Mouse (Mus musculus) testis, postnatal 10 days (tissue): ENCODE results near the gene Clec2e.

Experiments
- DNase-seq: peaks from one replicate; pipeline ENCODE4 v3.0.0; 2021; ENCODE audit warnings: low spot score

The Clec2e gene

DNA sequence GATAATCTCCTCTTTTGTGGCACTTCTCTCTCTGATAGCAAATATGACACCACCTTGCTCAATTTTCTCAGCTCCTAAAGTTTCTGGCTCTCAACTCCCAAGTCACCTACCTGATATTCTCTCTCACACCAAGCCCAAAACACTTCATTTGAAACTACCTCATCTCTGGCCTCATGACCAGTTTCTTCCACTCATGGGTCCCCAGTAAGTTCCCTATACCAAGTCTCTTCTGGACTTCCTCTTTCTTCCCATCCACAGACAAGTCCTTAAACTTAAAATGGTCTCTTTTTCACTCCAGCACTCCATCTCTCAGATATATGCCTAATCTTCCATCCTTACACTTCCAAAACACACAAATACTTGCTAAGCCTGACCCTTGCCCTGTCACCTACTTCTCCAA lies 42.7 kb downstream of the Clec2e start:
- no peak for DNase-seq

DNA sequence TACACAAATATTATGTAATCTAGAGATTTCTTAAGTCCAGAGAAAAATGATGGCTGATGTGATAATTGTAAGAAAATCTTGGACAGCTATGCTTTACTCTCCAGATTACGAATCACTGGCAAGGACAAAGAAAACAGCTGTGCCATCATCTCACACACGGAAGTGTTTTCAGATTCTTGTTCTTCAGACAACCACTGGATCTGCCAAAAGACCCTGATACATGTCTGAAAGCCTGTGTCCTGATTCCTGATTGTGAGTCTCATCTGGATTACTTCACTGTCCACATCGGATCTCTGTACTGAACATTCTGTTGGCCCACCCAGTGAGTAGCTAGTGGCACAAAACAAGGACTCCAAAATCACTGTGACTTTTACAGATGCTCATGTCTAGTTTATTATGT lies 44.5 kb downstream of the Clec2e start:
- DNase-seq = no peak

DNA sequence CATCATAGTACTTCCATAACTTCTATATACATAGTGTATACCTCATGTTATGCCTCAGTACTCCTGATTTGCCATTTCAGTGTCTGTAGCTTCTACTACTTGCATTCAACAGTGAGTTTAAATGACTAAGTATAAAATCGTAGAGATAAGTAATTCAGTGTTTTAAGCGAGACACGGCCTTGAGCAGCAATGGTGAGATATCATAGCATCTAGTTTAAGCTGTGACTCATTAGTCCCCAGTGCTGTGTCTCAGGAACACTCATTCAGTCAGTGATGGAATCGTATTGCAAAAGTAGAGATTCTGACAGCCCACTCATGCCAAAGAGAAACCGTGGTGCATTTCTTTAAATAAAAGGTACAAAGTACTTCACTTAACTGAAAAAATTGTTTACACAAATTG lies 49.0 kb downstream of the Clec2e start:
- DNase-seq = no peak

DNA sequence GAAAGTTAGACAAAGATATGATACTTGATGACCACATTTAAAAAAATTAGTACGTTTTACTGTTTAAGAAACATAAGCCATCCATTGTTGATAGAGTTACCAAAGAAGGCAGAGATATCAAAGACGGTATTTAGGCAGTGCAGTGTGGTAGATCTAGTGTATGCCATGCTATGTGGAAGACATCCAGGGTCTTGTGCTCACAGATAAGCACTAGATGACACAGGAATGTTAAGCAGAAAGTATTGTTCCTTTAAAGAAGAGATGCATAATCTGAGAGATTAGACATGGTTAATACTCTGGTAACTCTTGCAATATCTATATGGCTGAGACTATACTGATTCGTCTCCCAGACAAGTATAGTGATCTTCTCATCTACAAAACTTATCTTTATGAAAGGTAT lies 49.6 kb downstream of the Clec2e start:
- DNase-seq = no peak

DNA sequence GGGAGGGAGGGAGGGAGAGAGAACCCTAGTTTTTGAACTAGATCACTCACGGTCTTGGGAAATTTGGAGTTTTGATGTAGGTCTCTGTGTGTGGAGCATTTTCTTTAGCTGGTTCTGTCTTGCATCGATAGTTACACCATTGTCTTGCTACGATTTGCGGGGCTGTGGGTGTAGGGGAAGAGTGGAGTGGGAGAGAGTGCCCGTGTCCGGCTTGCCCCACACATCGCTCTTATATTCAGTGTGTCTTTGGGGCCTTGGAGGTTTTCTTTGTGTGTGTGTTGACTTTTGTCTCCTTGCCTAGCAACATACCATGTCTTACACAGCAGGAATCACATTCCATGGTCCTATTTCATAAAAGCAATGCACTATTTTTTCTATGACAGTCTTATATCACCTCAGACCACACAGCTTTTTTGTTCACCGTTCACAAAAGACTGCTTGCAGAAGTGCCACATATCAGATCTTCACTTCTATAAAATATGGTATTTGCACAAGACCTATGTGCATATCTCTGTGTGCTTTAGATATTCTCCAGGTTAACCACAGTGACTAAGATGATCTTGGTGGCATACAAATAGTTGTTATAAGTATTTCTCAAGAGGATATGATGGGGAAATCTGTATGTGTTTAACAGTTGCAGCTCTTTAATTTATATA lies 51.0 kb downstream of the Clec2e start:
- DNase-seq = no peak

DNA sequence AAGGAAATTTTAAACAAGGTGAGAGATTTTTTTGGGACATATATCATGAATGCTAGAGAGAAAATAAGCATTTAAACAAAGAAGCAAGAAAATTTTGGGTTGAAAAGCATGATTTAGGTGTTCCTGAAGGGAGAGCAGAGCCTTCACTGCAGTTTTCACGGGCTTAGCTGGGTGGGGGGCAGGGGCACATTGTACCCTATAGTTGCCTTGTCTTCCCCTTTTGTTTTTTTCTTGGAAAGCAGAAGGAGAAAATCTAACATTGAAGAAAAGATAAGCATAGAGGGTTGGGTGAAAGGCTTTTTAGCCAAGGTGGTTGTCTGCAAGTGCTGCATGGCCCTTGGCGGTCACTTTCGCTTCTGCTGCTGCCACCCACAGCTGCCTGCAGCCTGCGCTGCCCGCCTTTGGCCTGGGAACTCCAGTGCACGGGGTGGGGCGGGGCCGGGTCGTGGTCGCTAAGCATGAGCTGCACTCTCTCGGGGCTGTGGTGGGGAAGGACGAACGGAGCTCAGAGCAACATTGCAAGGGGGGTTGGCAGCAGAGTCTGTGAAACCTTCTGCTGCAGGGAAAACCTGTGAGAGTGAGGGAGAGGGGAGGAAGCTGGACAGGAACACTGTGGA lies 51.7 kb downstream of the Clec2e start:
- peak; percentile 64 for DNase-seq

DNA sequence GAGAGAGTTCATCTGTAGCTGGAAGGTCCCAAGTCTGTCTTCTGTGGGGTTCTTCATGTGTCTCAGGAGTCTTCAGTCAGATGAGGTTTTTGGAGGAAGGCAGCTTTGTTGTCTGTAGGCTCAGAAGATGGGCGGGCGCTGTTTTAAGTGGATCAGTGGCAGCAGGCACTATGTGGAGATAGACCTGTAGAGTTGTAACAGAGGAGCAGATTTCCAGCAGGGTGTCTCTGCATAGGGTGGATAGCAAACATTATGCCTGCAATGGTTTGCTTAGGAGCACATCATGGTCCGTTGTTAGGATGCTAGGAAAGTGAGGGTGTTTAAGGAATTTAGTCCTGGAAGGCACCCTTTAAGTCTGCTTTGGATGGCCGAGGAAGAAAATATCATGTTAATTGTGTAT lies 52.3 kb downstream of the Clec2e start:
- no peak for DNase-seq

DNA sequence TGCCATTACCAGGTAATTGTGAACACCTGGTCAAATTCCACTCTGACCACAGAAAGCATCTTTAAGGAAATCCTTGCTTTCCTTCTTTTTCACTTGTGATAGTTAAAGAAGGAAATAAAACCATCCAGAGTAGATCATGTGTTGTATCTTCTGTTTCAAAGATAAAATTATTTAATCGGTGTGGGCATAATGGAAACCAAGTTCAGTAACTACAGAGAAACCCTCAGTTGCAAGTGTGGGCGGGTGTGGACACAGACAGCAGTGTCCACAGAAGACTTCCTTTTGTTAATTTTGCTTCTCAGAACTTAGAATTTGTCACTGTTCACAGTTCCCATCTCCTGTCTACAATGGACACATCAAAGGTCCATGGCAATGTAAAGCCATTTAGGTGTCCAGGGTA lies 55.1 kb downstream of the Clec2e start, which contains the start of gene Klrb1f:
Gene Klrb1f (plus strand): TSS at position 301 of the 400 bp plus-strand sequence.
- DNase-seq = no peak

DNA sequence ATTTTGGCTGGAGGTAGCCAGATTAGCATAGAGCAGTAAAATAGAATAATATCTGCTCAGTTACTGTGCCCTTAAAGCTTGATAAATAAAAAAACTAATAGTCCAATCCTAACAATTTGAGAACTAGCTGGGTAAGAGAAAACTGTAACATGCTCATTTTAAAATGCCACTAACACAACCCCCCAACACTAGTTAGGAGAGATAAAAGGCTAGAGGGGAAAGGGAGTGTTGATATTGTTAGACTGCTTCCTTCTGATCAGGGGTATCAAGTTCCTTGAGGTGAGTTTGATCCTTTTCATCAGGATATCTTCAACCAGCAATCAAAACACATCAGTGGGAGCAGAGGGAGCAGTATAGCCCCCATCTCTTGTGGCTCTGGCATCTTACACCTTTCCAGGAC lies 58.2 kb downstream of the Clec2e start:
- DNase-seq = no peak
